Mouse (Mus musculus) lung, embryonic 15.5 days (tissue): ENCODE results near the gene Gpr176. TPM values are rescaled to one million over a fixed set of nuclear protein-coding genes. Genes with fewer than 3 reads are reported as not detected.

Source experiments
- microRNA-seq: library from miRNA; unstranded; fragments of <30 nt; microRNA quantifications from one replicate; pipeline ENCODE4, GENCODE M21; 2016
- polyA plus RNA-seq: library from polyadenylated mRNA; unstranded; fragments of >200 nt; fragmentation: Nextera tagmentation; extraction: Ambion mirVana; gene quantifications from 2 replicates; pipeline ENCODE4 v1.2.1, GENCODE M21; 2015

Gpr176 gene
- polyA plus RNA-seq, 1 experiment from 2014 or later = 0.22 TPM

Small RNA genes within 50 kb of the gene (microRNA-seq; reads per million reads assigned to microRNA genes)
- gene Gm22800 = not detected

Other genes starting within 250 kb of the Gpr176 start
- 0.89 and 1.3 TPM in 2 replicates for gene Fsip1, start 116.5 kb downstream of the Gpr176 start, polyA plus RNA-seq
- gene Eif2ak4, start 15.2 kb upstream of the Gpr176 start, polyA plus RNA-seq = 11.4 and 12.1 TPM in 2 replicates
- gene Srp14, start 106.3 kb upstream of the Gpr176 start, polyA plus RNA-seq = 238 and 244 TPM in 2 replicates
- gene Bmf, start 176.3 kb upstream of the Gpr176 start, polyA plus RNA-seq = 5.5 and 8.5 TPM in 2 replicates
- gene Bub1b, start 224.8 kb upstream of the Gpr176 start, polyA plus RNA-seq = 114 and 115 TPM in 2 replicates